Mouse (Mus musculus) limb, embryonic 14.5 days (tissue): Measurements from ENCODE around the gene Vsig2. TPM values are rescaled to one million over a fixed set of nuclear protein-coding genes. Genes with fewer than 3 reads are reported as not detected.

Experiments
- ATAC-seq: fragments of 200-750 bp; cut with Nextera tagmentation; 2 replicates; pipeline ENCODE4 v1.8.0; 2017; ENCODE audit warnings: low read depth, moderate number of reproducible peaks, moderate TSS enrichment; ENCODE audit not compliant: low FRiP score
- DNase-seq: peaks from one replicate; pipeline ENCODE4 v3.0.0-alpha.2; 2015; ENCODE audit warnings: low spot score
- H3K27ac ChIP-seq: fragments of 300-500 bp; sonication (generic); replicated peaks from 2 replicates; pipeline ENCODE4 v1.5.1; 2014; ENCODE audit warnings: low read depth, mild to moderate bottlenecking, low read length, moderate library complexity, mixed read lengths
- H3K27me3 ChIP-seq: fragments of 300-500 bp; sonication (generic); 2 replicates; pipeline ENCODE4 v1.6.1; 2014; ENCODE audit warnings: low read length, mixed read lengths; ENCODE audit not compliant: control insufficient read depth, insufficient read depth
- H3K36me3 ChIP-seq: fragments of 300-500 bp; sonication (generic); 2 replicates; pipeline ENCODE4 v1.6.1; 2014; ENCODE audit warnings: mild to moderate bottlenecking, low read length, moderate library complexity, mixed read lengths; ENCODE audit not compliant: control insufficient read depth, insufficient read depth
- H3K4me1 ChIP-seq: fragments of 300-500 bp; sonication (generic); 2 replicates; pipeline ENCODE4 v1.6.1; 2014; ENCODE audit warnings: antibody characterized with exemption, low read length, mixed read lengths; ENCODE audit not compliant: control insufficient read depth, insufficient read depth
- H3K4me2 ChIP-seq: fragments of 300-500 bp; sonication (generic); replicated peaks from 2 replicates; pipeline ENCODE4 v1.6.1; 2014; ENCODE audit warnings: low read depth, mild to moderate bottlenecking, low read length, moderate library complexity; ENCODE audit not compliant: severe bottlenecking
- H3K4me3 ChIP-seq: fragments of 300-500 bp; sonication (generic); replicated peaks from 2 replicates; pipeline ENCODE4 v1.5.1; 2014; ENCODE audit warnings: low read length
- H3K9ac ChIP-seq: fragments of 300-500 bp; sonication (generic); 2 replicates; pipeline ENCODE4 v1.6.1; 2014; ENCODE audit warnings: mild to moderate bottlenecking, low read depth, low read length, moderate library complexity; ENCODE audit not compliant: severe bottlenecking
- H3K9me3 ChIP-seq: fragments of 300-500 bp; sonication (generic); 2 replicates; pipeline ENCODE4 v1.6.1; 2016; ENCODE audit warnings: low read length; ENCODE audit not compliant: control insufficient read depth
- POLR2A ChIP-seq: fragments of 200-500 bp; IDR thresholded peaks from 2 replicates; pipeline ENCODE4 v1.8.0; 2012; ENCODE audit warnings: inconsistent platforms, mild to moderate bottlenecking, moderate library complexity, borderline replicate concordance; ENCODE audit not compliant: insufficient read depth, insufficient read length; ENCODE audit errors: extremely low read depth
- WGBS: fragments of 180-500 bp; shearing (Covaris S2); extraction: QIAGEN DNeasy Blood & Tissue Kit; methylation state at CpG from one replicate; pipeline ENCODE4 v1.1.7; 2014; 5-methylcytosine and 5-hydroxymethylcytosine counted together
- polyA plus RNA-seq, 2 experiments: library from polyadenylated mRNA; depleted of rRNA in 1 of 2; stranded (reverse) in 1 of 2; unstranded in 1 of 2; fragments of >200 nt; fragmentation: Nextera tagmentation in 1 of 2; extraction: Ambion mirVana in 1 of 2; gene quantifications; 2 replicates each; pipeline versions ENCODE4 v1.2.1 to v1.2.3; 2012 to 2014

The Vsig2 gene
- polyA plus RNA-seq, 2 experiments, result 0.59 to 5.2 TPM

DNA sequence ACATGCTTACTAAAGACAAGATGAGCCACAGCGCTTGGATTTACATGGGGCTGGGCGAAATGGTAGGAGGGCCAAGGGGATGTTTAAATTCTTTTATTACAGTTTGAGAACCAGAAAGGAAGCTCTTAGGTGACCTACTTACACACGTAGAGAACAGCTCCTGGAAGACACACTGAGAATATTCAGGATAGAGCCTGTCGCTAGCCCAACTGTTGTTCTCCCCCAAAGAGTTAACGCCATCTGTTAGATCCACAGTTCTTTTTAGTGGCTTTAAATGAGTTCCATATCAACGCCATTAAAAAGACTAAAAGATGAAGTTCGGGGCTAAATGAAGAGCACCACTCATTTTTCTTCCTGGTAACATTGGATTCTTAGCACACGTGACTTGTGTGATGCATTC is 20.1 kb upstream of the Vsig2 start:
- peaks cover 40% of the 10 kb centered on the region for H3K36me3 ChIP-seq
- no peak overlapping the region for H3K27ac ChIP-seq
- DNase-seq (no peak), ATAC-seq (no peak)
- H3K4me2 ChIP-seq, result no peak overlapping the region
- H3K27me3 ChIP-seq, result no peaks in the 10 kb centered on the region
- H3K9me3 ChIP-seq, result no peaks in the 10 kb centered on the region
- 83% methylated on average over 8 of the region's 8 CpGs for WGBS
- H3K4me3 ChIP-seq, result no peak overlapping the region
- no peaks in the 10 kb centered on the region for H3K4me1 ChIP-seq
- no peak for TF ChIP-seq POLR2A
- no peak overlapping the region for H3K9ac ChIP-seq

DNA sequence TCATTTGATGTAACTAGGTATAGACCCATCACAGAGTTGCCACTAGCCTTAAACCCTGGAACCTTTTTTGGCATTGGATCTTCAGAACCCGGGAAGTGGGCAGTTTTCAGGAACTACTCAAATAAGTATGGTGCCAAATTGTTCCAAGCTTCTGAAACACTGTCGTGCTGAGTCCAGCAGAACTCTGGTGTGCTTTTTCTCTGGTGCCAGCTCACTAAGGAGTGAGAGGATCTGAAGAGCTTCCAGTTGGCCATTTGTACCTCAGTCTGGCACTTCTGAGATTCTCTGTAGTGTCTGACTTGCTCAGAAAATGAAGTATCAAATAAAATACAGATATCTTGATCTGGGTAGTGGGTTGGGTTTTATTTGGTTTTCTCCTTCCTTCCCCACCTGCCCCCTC is 19.1 kb upstream of the Vsig2 start:
- 96% methylated on average over 2 of the region's 2 CpGs for WGBS
- no peaks in the 10 kb centered on the region for H3K4me1 ChIP-seq
- H3K36me3 ChIP-seq, result peaks cover 48% of the 10 kb centered on the region

GRCm38 (mm10) chr9:37525461-37525860 is 13.6 kb upstream of the Vsig2 start:
- H3K27me3 ChIP-seq, result peaks cover 49% of the 10 kb centered on the region
- DNase-seq (no peak), ATAC-seq (no peak)
- H3K4me2 ChIP-seq, result no peak overlapping the region
- H3K4me3 ChIP-seq, result no peak overlapping the region
- peaks cover 33% of the 10 kb centered on the region for H3K36me3 ChIP-seq
- H3K4me1 ChIP-seq, result peaks cover 5% of the 10 kb centered on the region
- no peaks in the 10 kb centered on the region for H3K9me3 ChIP-seq
- no peak for TF ChIP-seq POLR2A
- no peak overlapping the region for H3K27ac ChIP-seq
- WGBS, result 95% methylated on average over 2 of the region's 2 CpGs
- H3K9ac ChIP-seq, result no peak overlapping the region

More for the DNA sequence above, 19.1 kb upstream of the Vsig2 start:
- H3K27me3 ChIP-seq, result no peaks in the 10 kb centered on the region
- H3K4me3 ChIP-seq, result no peak overlapping the region
- H3K4me2 ChIP-seq, result no peak overlapping the region
- H3K9me3 ChIP-seq, result no peaks in the 10 kb centered on the region
- ATAC-seq, result no peak
- H3K27ac ChIP-seq, result no peak overlapping the region
- no peak for TF ChIP-seq POLR2A
- no peak overlapping the region for H3K9ac ChIP-seq
- no peak for DNase-seq

GRCm38 (mm10) chr9:37526443-37527395 is 12.3 kb upstream of the Vsig2 start:
- no peaks in the 10 kb centered on the region for H3K9me3 ChIP-seq
- peaks cover 24% of the 10 kb centered on the region for H3K36me3 ChIP-seq
- H3K4me3 ChIP-seq, result no peak overlapping the region
- no peak for TF ChIP-seq POLR2A
- H3K4me2 ChIP-seq, result no peak overlapping the region
- H3K27me3 ChIP-seq, result peaks cover 61% of the 10 kb centered on the region
- H3K27ac ChIP-seq, result no peak overlapping the region
- 23% methylated on average over 21 of the region's 21 CpGs for WGBS
- DNase-seq, result no peak
- H3K4me1 ChIP-seq, result peaks cover 9% of the 10 kb centered on the region
- no peak overlapping the region; the same call in 1 of the 2 replicates for H3K9ac ChIP-seq
- no peak for ATAC-seq

DNA sequence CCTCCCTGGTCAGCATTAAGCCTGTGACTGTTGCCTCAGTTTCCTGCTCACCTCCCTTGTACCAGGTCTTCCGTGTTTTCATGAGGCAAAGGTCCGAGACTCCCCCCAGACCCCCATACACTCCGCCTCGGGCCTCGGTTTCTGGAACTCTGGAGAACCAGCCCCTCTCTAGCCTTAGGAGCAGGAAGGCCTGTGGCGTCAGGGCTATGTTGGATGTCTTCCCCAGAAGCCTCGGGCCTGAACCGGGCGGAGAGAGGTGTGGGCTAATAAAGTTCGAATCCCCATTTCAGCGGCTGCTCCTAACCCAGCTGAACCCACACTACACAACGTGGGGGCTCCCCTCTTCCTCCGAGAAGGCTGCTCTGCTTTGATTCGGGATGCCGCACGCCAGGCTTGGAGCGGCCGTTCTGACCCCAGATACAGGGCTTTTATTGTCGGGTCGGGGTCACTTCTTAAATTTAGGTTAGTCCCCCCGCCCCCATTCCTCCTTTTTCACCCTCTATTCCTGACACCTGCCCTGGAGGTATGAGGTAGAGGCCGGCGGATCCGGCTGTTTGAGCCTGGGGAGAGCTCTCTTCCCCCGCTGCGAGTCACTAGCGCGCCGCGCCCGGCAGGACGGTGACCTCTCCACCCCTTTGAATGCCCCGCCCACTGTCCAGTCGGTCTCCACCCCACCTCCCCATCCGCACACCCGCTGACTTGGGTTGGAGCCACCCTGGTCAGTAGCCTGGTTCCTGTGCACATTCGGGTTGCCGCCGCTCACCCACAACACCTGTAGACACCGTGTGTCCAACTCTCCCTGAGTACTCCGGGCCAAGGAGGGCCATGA is 11.4 kb upstream of the Vsig2 start, which contains the start of gene Esam:
TSS of gene Esam (plus strand) at position 683 of the 829 bp plus-strand sequence.
- ATAC-seq (0 out of 2 replicates have a peak, but pooled peaks have one; percentile 20), DNase-seq (no peak)
- Histone ChIP-seq H3K4me3 (peak within 1 kb of the TSS; percentile 7), H3K9ac (no peak within 1 kb of the TSS; the same call in 1 of the 2 replicates), H3K9me3 (no peaks in the 10 kb centered on the region), H3K27ac (no peak within 1 kb of the TSS), H3K4me1 (peaks cover 9% of the 10 kb centered on the region), H3K27me3 (peaks cover 67% of the 10 kb centered on the region), H3K4me2 (peak within 1 kb of the TSS; percentile 23; the same call in 1 of the 2 replicates), H3K36me3 (peaks cover 21% of the 10 kb centered on the region)
- no peak for TF ChIP-seq POLR2A
- 3% methylated on average over 41 of the region's 41 CpGs for WGBS
